Mouse (Mus musculus) lung, embryonic 14.5 days (tissue): ENCODE data around the gene Olfr62. TPM values are rescaled to one million over a fixed set of nuclear protein-coding genes. Genes with fewer than 3 reads are reported as not detected.

ENCODE experiments used
- ATAC-seq: fragments of 200-750 bp; cut with Nextera tagmentation; 2 replicates; pipeline ENCODE4 v1.8.0; 2017; ENCODE audit warnings: mild to moderate bottlenecking, moderate TSS enrichment, moderate library complexity; ENCODE audit not compliant: insufficient read depth
- DNase-seq: peaks from one replicate; pipeline ENCODE4 v3.0.0-alpha.2; 2015
- H3K27ac ChIP-seq: fragments of 300-500 bp; sonication (generic); 2 replicates; pipeline ENCODE4 v1.5.1; 2014; ENCODE audit warnings: low read depth, mild to moderate bottlenecking, moderate library complexity
- H3K27me3 ChIP-seq: fragments of 300-500 bp; sonication (generic); 2 replicates; pipeline ENCODE4 v1.6.1; 2014; ENCODE audit warnings: low read length, control low read depth; ENCODE audit not compliant: insufficient read depth
- H3K36me3 ChIP-seq: fragments of 300-500 bp; sonication (generic); 2 replicates; pipeline ENCODE4 v1.6.1; 2014; ENCODE audit warnings: control low read depth; ENCODE audit not compliant: insufficient read depth
- H3K4me1 ChIP-seq: fragments of 300-500 bp; sonication (generic); 2 replicates; pipeline ENCODE4 v1.6.1; 2014; ENCODE audit warnings: antibody characterized with exemption, control low read depth; ENCODE audit not compliant: insufficient read depth
- H3K4me2 ChIP-seq: fragments of 300-500 bp; sonication (generic); 2 replicates; pipeline ENCODE4 v1.6.1; 2014; ENCODE audit warnings: mild to moderate bottlenecking
- H3K4me3 ChIP-seq: fragments of 300-500 bp; sonication (generic); 2 replicates; pipeline ENCODE4 v1.5.1; 2014; ENCODE audit warnings: low read depth, low read length
- H3K9ac ChIP-seq: fragments of 300-500 bp; sonication (generic); 2 replicates; pipeline ENCODE4 v1.6.1; 2014
- H3K9me3 ChIP-seq: fragments of 300-500 bp; sonication (generic); 2 replicates; pipeline ENCODE4 v1.6.1; 2016; ENCODE audit warnings: low read depth, low read length, control low read depth
- CTCF ChIP-seq: IDR thresholded peaks from 2 replicates; pipeline ENCODE4 v1.5.1; 2016; ENCODE audit warnings: antibody characterized with exemption, low read depth
- WGBS: fragments of 180-500 bp; shearing (Covaris S2); extraction: QIAGEN DNeasy Blood & Tissue Kit; methylation state at CpG from one replicate; pipeline ENCODE4 v1.1.7; 2014; 5-methylcytosine and 5-hydroxymethylcytosine counted together
- polyA plus RNA-seq: library from polyadenylated mRNA; unstranded; fragments of >200 nt; fragmentation: Nextera tagmentation; extraction: Ambion mirVana; gene quantifications from 2 replicates; pipeline ENCODE4 v1.2.1, GENCODE M21; 2014

Gene Olfr62
- polyA plus RNA-seq, 1 experiment from 2014 or later, result not detected

DNA sequence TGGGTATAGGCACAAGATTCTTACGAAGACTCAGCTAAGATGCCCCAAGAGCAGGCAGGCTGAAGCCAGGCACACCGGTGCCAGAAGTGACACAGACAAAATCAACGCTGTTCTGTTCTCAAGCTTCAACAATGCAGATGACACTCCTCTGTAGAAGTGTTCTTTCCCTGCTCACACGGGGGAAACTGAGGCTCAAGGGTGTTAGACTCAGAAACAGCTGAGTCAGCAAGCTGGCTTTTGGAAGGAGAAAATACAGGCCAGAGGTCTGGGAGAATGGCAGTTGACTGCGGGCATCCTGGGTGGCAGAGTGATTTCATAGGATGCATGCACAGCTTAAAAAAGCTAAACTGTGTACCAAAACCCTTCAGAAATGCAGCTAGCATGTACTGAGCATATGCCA, 49.3 kb downstream of the Olfr62 start:
- Histone ChIP-seq H3K27me3 (no peaks in the 10 kb centered on the region), H3K36me3 (no peaks in the 10 kb centered on the region), H3K4me3 (no peak overlapping the region), H3K9me3 (no peaks in the 10 kb centered on the region), H3K9ac (no peak overlapping the region), H3K4me1 (no peaks in the 10 kb centered on the region), H3K4me2 (no peak overlapping the region), H3K27ac (no peak overlapping the region)
- 77% methylated on average over 5 of the region's 5 CpGs for WGBS
- ATAC-seq (no peak), DNase-seq (no peak)
- TF ChIP-seq CTCF, result no peak

DNA sequence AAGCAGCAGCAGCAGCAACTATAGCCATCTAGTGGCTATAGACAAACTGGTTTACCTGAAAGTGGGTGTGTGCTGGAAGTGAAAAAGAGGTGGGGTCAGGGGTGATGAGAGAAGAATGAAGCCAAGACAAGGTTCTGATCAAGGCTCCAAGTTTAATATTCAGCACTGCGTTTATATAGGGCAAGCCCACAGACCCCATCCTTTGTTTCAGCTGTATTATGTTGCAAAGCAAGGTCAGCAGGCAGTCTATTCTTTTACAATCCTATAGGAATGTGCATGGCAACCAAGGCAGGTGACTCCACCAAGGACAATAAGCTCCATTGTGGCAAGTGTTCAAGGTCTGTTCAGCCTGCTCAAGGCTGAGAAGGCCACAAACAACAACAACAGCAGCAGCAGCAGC, 52.9 kb downstream of the Olfr62 start:
- H3K4me3 ChIP-seq, result no peak overlapping the region
- 53% methylated on average over 1 of the region's 1 CpGs for WGBS

More for the DNA sequence above, 52.9 kb downstream of the Olfr62 start:
- DNase-seq (no peak), ATAC-seq (no peak)
- no peak overlapping the region for H3K4me2 ChIP-seq
- no peak overlapping the region for H3K9ac ChIP-seq
- H3K9me3 ChIP-seq, result no peaks in the 10 kb centered on the region
- H3K27ac ChIP-seq, result no peak overlapping the region
- H3K27me3 ChIP-seq, result no peaks in the 10 kb centered on the region
- H3K36me3 ChIP-seq, result no peaks in the 10 kb centered on the region
- TF ChIP-seq CTCF, result no peak
- no peaks in the 10 kb centered on the region for H3K4me1 ChIP-seq

Other genes with a start within 250 kb of the Olfr62 start
- gene Szt2, start 249.7 kb upstream of the Olfr62 start, polyA plus RNA-seq, result 11.1 and 11.7 TPM in 2 replicates
- gene Med8, start 249.6 kb upstream of the Olfr62 start, polyA plus RNA-seq, result 94.1 and 96.4 TPM in 2 replicates
- 96.5 and 97.8 TPM in 2 replicates for gene Elovl1, start 230.9 kb upstream of the Olfr62 start, polyA plus RNA-seq
- gene Cdc20, start 221.6 kb upstream of the Olfr62 start, polyA plus RNA-seq, result 324 and 332 TPM in 2 replicates
- gene Mpl, start 201.4 kb upstream of the Olfr62 start, polyA plus RNA-seq, result 1.3 and 1.8 TPM in 2 replicates
- 52.7 and 54.2 TPM in 2 replicates for gene Tie1, start 168.9 kb upstream of the Olfr62 start, polyA plus RNA-seq
- gene 2610528J11Rik, start 132.0 kb upstream of the Olfr62 start, polyA plus RNA-seq, result 9.0 and 10.3 TPM in 2 replicates
- 3.3 and 3.6 TPM in 2 replicates for gene Tmem125, start 114.9 kb upstream of the Olfr62 start, polyA plus RNA-seq
- 0.12 and 0.22 TPM in 2 replicates for gene Cfap57, start 38.2 kb upstream of the Olfr62 start, polyA plus RNA-seq
- 161 and 166 TPM in 2 replicates for gene Ebna1bp2, start 38.2 kb upstream of the Olfr62 start, polyA plus RNA-seq
- 0.74 and 0.99 TPM in 2 replicates for gene Olfr1342, start 33.8 kb downstream of the Olfr62 start, polyA plus RNA-seq
- not detected in 2 replicates for gene Olfr1341, start 44.6 kb downstream of the Olfr62 start, polyA plus RNA-seq
- gene Olfr1340, start 61.2 kb downstream of the Olfr62 start, polyA plus RNA-seq, result not detected in 2 replicates
- not detected in 2 replicates for gene Olfr1339, start 73.2 kb downstream of the Olfr62 start, polyA plus RNA-seq
- gene Olfr1338, start 99.8 kb downstream of the Olfr62 start, polyA plus RNA-seq, result not detected in 2 replicates
- gene Olfr1337, start 123.6 kb downstream of the Olfr62 start, polyA plus RNA-seq, result not detected in 2 replicates
- gene Olfr1335, start 151.0 kb downstream of the Olfr62 start, polyA plus RNA-seq, result not detected in 2 replicates
- gene Olfr1333, start 177.3 kb downstream of the Olfr62 start, polyA plus RNA-seq, result not detected in 2 replicates
- not detected in 2 replicates for gene Olfr1331, start 205.7 kb downstream of the Olfr62 start, polyA plus RNA-seq
- gene Olfr1330, start 229.6 kb downstream of the Olfr62 start, polyA plus RNA-seq, result not detected in 2 replicates